Mouse (Mus musculus): ENCODE measurements at regions not wholly inside any gene's neighbourhood (a gene's known extent, or its start where the extent isn't known, plus 50 kb on each side); places are given as distances from the start of the nearest gene placed in this dataset.

GRCm38 (mm10) chr9:47433185-47433584 lies 96.8 kb upstream of the Cadm1 start:
- DNase-seq (ENCODE audit: low spot score in 2 of 2): no peak

DNA sequence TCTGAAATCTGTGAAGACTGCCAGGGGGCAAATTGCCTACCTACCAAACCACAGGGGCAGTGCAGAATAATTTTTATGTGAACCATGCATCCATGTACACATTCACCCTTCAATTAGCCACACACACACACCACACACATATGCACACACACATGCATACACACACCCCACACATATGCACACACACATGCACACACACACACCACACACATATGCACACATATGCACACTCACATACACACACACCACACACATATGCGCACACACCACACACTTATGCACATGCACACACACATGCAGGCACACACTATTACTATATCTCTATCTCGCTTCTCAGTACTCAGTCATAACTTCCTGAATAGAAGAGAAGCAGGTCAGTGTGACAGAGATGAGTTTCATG lies 95.9 kb upstream of the Cadm1 start:
- DNase-seq (ENCODE audit: low spot score in 2 of 2): no peak

DNA sequence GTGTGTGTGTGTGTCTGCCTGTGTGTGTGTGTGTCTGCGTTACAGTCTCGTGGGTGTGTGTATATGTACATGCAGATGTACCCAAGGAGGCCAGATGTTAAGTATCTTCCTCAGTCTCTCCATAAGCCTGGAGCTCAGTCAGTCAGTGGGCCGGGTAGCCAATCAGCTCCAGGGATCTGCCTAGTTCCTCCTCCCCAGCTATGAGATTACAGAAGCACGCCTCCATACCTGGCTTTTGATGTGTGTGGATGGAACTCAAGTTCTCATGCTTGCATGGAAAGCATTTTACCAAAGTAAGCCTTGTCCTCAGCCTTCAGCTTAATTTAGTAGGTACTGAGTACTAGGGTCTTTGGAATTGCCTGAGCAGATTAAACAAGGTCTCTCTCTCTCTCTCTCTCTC lies 91.0 kb upstream of the Cadm1 start:
- DNase-seq (ENCODE audit: low spot score in 2 of 2): no peak

DNA sequence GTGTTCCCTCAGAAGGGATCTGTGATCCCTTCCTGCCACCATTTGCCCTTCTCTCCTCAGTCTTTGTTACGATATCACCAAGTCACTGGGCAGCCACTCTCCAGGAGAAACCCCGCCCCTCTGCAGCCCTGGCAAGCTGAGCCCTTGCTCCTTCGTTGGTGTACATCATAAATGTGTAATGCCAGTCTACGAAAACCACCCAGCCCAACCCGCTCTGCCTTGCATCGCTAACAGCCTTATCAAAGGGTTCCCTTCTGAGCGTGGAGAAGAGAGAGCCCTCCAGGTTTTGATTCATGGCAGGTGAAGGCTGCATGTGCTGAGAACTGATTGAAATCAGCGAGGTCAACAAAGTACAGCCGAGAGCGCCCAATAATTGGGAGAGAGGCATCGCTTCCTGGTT lies 90.5 kb upstream of the Cadm1 start:
- DNase-seq (ENCODE audit: low spot score in 2 of 2): no peak

DNA sequence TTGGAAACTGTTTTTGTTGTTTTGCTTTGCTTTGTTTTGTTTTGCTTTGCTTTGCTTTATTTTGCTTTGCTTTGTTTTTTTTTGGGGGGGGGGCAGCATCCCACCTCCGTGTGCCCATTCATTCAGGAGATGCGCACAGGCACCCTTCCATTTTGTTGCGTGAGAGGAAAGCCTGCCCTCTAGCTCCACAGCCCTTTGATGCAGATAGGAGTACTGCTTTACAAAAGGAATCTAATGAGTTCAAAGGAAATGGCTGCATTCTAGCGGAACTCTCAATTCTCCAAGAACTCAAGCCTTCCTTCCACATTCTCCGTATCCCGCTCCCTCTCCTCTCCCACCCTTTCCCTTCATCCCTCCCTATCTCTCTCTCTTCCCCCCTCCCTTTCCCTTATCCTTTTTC lies 89.8 kb upstream of the Cadm1 start:
- no peak for DNase-seq (ENCODE audit: low spot score in 2 of 2)

DNA sequence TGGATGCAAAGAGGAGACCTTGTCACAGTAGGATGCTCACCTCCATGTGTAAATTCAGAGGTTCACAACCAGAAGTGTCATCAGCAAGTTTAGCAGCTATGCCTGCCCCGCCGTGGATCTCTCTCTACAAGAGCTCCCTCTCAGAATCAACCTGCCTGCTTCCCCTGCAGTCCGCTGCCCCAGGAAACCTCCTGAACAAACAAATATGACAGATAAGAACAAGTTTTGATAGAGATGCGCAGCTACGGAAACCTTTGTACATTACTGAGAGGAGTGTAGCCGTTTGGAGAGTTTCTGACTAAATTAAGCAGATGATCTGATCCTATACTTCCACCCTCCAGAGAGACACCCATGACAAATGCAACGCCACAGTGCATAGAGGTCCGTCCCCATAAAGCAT lies 88.8 kb upstream of the Cadm1 start:
- no peak for DNase-seq (ENCODE audit: low spot score in 2 of 2)

GRCm38 (mm10) chr9:47444168-47444567 lies 85.8 kb upstream of the Cadm1 start:
- no peak for DNase-seq (ENCODE audit: low spot score in 2 of 2)

- DNase-seq (ENCODE audit: low spot score in 2 of 2): no peak
These were observed 85.2 kb upstream of the Cadm1 start for GRCm38 (mm10) chr9:47444752-47445151.

GRCm38 (mm10) chr9:47445332-47445731 lies 84.6 kb upstream of the Cadm1 start:
- peak; percentile 38 to 51 for DNase-seq (ENCODE audit: low spot score in 2 of 2)

GRCm38 (mm10) chr9:47452752-47453151 lies 77.2 kb upstream of the Cadm1 start:
- DNase-seq (ENCODE audit: low spot score in 2 of 2): no peak

- no peak for DNase-seq (ENCODE audit: low spot score in 2 of 2)
These were observed 71.1 kb upstream of the Cadm1 start for GRCm38 (mm10) chr9:47458721-47459418.

DNA sequence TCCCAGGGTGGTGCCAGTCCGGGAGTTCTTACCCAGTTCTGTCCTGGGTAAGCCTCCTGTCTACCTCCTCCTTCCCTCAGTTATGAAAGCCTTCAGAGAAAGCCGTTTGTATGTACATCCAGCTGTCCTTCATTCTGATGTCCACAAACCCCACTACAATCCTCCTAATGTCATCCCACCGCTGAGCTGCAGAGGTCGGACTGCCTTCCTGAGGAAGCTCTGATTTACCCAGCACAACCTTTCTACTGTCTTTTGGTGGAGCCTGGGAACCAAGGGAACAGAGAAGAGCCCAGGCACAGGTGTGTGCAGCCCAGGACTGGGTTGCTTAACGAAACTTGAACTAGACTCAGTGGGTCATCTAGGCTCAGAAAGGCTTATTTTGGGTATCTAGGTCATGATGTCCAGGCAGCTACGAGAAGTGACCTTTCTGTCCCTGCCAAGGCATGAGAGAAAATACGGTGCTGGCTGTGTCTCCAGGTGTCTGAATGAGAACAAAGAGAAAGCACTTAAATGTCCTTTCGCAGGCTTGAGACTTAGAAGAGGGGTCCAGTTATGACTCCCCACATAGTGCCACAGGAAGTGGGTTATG lies 70.4 kb upstream of the Cadm1 start:
- no peak for DNase-seq (ENCODE audit: low spot score in 2 of 2)

DNA sequence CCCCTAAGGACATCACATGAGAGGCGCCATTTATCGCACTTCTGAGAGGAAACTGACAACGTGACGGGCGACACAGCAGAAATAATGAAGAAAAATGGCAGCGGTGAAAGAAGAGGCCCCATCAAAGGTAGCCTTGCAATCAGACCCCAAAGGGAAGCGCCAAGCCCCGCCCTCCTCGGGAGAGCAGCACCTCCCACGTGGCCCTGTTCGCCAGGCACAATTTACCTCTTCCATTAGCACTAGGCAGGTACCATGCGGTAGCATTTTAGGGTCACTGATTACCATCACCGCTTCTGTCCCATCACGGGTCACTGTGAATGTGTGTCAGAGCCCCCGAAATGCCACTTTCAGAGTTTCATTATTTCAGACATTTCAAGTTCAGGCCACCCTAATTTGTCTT lies 69.7 kb upstream of the Cadm1 start:
- DNase-seq (ENCODE audit: low spot score in 2 of 2): no peak

DNA sequence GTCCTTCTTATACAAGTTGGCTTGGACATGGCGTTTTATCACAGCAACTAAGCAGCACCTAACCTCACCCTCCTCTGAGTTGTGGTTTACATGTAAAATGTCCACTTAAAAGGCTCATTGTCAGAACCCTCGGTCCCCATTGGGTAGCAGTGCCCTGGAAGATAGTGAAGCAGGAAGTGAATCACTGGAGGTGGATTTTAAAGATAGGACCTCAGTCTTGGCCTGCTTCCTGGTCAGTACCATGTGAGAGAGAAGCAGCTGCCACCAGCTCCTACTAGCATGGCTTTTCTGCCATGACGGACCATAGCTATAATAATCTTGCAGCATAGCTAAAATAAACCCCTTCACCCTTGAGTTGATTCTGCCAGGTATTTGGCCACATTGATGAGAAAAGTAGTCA lies 68.1 kb upstream of the Cadm1 start:
- no peak for DNase-seq (ENCODE audit: low spot score in 2 of 2)

GRCm38 (mm10) chr9:47466767-47467166 lies 63.2 kb upstream of the Cadm1 start:
- DNase-seq (ENCODE audit: low spot score in 2 of 2): no peak

- no peak for DNase-seq (ENCODE audit: low spot score in 2 of 2)
These were observed 62.2 kb upstream of the Cadm1 start for GRCm38 (mm10) chr9:47467815-47468214.

DNA sequence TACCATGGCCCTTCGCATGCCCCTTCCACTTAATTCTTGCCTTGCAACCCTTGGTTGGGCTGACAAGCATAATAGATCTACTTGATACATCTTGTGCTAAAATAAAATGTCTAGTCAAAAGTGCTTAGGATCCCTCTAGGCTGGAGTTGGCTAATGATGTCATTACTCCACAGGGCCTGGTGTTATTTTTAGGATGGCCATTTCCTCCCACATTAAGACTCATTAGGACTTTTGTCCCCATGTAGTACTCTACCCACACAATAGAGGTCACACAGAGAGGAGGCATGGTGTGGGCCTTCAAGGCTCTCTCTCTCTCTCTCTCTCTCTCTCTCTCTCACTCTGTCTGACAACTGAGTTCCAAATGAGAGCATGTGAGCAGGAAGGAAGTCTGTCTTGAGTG lies 60.4 kb upstream of the Cadm1 start:
- DNase-seq (ENCODE audit: low spot score in 2 of 2): no peak

GRCm38 (mm10) chr9:47470741-47471140 lies 59.2 kb upstream of the Cadm1 start:
- no peak for DNase-seq (ENCODE audit: low spot score in 2 of 2)

DNA sequence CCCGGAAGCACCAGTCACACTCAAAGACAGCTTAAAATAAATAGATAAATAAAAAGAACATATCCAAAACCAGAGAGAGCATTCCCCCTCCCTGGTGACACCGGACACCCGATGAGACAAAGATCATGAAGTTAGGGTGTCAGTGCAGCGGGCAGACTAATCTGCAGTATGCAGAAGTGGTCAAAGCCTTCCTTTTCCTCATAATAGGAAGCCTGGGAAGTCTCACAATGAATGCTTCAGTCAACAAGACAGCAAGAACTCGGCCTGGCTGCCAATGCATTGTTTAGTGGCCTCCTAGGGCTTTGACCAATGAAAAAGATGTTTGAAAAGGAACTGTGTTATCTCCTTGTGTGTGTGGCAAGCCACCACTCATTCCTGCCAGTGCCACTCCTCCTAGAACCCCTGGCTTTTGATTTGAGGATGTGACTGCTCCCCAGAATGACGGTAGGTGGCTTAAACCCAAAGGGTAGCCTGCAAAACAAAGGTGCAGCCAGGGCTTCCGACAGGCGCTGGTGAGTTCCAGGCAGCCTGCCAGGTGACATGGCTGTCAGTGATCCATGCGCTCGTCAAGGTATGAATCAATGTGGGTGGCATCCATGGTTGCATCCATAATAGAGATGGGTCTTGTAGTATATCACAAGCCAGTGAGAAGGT lies 58.1 kb upstream of the Cadm1 start:
- DNase-seq (ENCODE audit: low spot score in 2 of 2): no peak

- no peak for DNase-seq (ENCODE audit: low spot score in 2 of 2)
These were observed 56.1 kb upstream of the Cadm1 start for GRCm38 (mm10) chr9:47473776-47474365.

- no peak for DNase-seq (ENCODE audit: low spot score in 2 of 2)
These were observed 55.2 kb upstream of the Cadm1 start for GRCm38 (mm10) chr9:47474776-47475175.

DNA sequence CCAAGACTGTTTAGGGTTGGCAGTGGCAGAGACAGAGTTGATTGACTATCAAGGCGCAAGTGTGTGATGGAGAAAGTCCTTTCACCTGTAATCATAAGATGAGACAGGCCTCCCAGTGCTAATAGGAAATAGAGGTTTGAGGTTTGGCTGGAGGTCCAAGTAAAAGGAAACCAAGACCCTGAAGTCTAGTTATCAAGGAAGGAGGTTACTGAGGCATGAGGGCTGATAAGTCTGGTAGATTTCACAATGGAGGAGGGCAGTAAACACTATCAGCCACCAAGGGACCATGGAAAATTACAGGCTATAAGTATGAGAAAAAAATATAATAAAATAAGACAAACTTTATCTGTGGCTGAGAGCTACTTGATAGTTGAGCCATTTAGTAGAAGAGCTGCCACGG lies 52.1 kb upstream of the Cadm1 start:
- no peak for DNase-seq (ENCODE audit: low spot score in 2 of 2)
